In the genomic region with DNA sequence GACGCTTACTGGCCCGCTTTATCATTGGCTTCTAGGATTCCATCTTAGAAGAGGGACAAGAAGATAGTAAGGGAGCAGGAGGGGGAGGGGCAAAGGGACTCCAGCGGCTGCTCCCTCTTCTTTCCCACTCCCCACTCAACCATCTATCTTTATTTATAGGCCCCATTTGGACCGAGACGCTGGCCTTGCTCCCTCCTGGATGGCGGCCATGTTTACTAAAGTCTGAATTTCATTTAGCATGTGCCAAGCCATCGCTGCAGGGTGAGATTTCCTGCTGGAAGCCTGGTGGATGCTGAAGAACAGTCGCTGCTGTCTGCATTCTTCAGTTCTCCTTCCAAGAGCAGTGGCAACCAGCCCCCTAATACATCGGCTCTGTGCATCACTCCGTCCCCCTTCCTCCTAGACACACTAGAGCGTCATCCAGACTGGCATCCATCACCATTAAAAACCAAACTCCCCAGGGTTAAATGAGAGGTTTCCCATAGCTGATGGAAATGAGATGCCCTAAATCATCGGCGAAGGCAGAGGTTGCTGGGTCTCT, we compare ENCODE assay signal across 14 mouse cellular contexts. TPM values are rescaled to one million over a fixed set of nuclear protein-coding genes. Genes with fewer than 3 reads are reported as not detected.
DNase-seq lines count a peak whose midpoint lies in the region; ATAC-seq and TF ChIP-seq lines count a peak whose summit lies in the region.
"Had no signal": no experiment of that assay in that cellular context is flagged by ENCODE, and none has a peak within 500 bp of the region (broad histone marks: within the 10 kb centered on the region; RNA-seq: fewer than 3 reads in every experiment).

No protein-coding gene starts in this region.

- H3K9me3 ChIP-seq in embryonic facial prominence, embryonic 13.5 days = no peaks in the 10 kb centered on the region
- H3K9me3 ChIP-seq in embryonic facial prominence, embryonic 10.5 days = no peaks in the 10 kb centered on the region
- no peaks in the 10 kb centered on the region for H3K9me3 ChIP-seq in limb, embryonic 15.5 days
- H3K9me3 ChIP-seq: heart, embryonic 13.5 days; stomach, embryonic 15.5 days had no signal

- TF ChIP-seq POLR2A in brain, embryonic 14.5 days (IDR thresholded peaks at IDR 0.05; ENCODE audit: borderline replicate concordance, extremely low read depth, insufficient read depth, insufficient read length, poor library complexity, severe bottlenecking) = no peak

- 82% methylated on average over 13 of the region's 13 CpGs for WGBS in embryonic facial prominence, embryonic 13.5 days
- WGBS in embryonic facial prominence, embryonic 10.5 days = 90% methylated on average over 13 of the region's 13 CpGs
- WGBS in limb, embryonic 15.5 days = 60% methylated on average over 13 of the region's 13 CpGs

- no peak overlapping the region for H3K4me2 ChIP-seq in embryonic facial prominence, embryonic 13.5 days
- no peak overlapping the region for H3K4me2 ChIP-seq in limb, embryonic 15.5 days
- H3K4me2 ChIP-seq: heart, embryonic 13.5 days; stomach, embryonic 15.5 days had no signal

- no peak for ATAC-seq in embryonic facial prominence, embryonic 13.5 days (ENCODE audit: insufficient number of reproducible peaks, insufficient read depth, low FRiP score, low TSS enrichment, low read depth)
- ATAC-seq in limb, embryonic 15.5 days (ENCODE audit: insufficient number of reproducible peaks, low FRiP score, low TSS enrichment, low read depth) = no peak
- no peak for ATAC-seq in inflammation-experienced regulatory T-cells, adult 6 months

- no peak for DNase-seq in embryonic facial prominence, embryonic 10.5 days (ENCODE audit: low spot score)
- DNase-seq in left cerebral cortex, postnatal 25 days (ENCODE audit: low spot score in 2 of 2) = peak; percentile 15 to 49
- no peak for DNase-seq in left cerebral cortex, adult 11 months (ENCODE audit: low spot score)
- peak; percentile 94 for DNase-seq in brain, embryonic 14.5 days (ENCODE audit: low read depth)
- DNase-seq in adrenal gland, postnatal 4 days (ENCODE audit: low spot score in 2 of 2) = no peak

- H3K9ac ChIP-seq in embryonic facial prominence, embryonic 13.5 days = no peak overlapping the region
- H3K9ac ChIP-seq in limb, embryonic 15.5 days = no peak overlapping the region
- H3K9ac ChIP-seq: heart, embryonic 13.5 days; stomach, embryonic 15.5 days had no signal

- intact Hi-C loops in left cerebral cortex, postnatal 25 days (cut with DNase I) = no loop called here

- H3K4me3 ChIP-seq in embryonic facial prominence, embryonic 13.5 days = no peak overlapping the region
- H3K4me3 ChIP-seq in embryonic facial prominence, embryonic 10.5 days = no peak overlapping the region
- no peak overlapping the region for H3K4me3 ChIP-seq in limb, embryonic 15.5 days
- H3K4me3 ChIP-seq: erythroblast, embryonic 14.5 days; heart, embryonic 13.5 days; layer of hippocampus, adult 2 months; stomach, embryonic 15.5 days had no signal

- H3K27me3 ChIP-seq in embryonic facial prominence, embryonic 13.5 days = peaks cover 25% of the 10 kb centered on the region
- peaks cover 18% of the 10 kb centered on the region for H3K27me3 ChIP-seq in embryonic facial prominence, embryonic 10.5 days (replicated peaks; ENCODE audit: low read depth, poor library complexity, severe bottlenecking)
- peaks cover 24% of the 10 kb centered on the region for H3K27me3 ChIP-seq in limb, embryonic 15.5 days

- H3K27ac ChIP-seq in embryonic facial prominence, embryonic 13.5 days = peak overlapping the region; percentile 34; the same call in 1 of the 2 replicates
- no peak overlapping the region for H3K27ac ChIP-seq in embryonic facial prominence, embryonic 10.5 days (replicated peaks)
- H3K27ac ChIP-seq in limb, embryonic 15.5 days = peak overlapping the region; percentile 71
- H3K27ac ChIP-seq: heart, embryonic 13.5 days; layer of hippocampus, adult 2 months; macrophage; stomach, embryonic 15.5 days had no signal

- TF ChIP-seq CTCF in brain, embryonic 14.5 days (IDR thresholded peaks at IDR 0.05; ENCODE audit: borderline replicate concordance, extremely low read depth, insufficient read depth, insufficient read length) = no peak

- peaks cover 44% of the 10 kb centered on the region for H3K4me1 ChIP-seq in embryonic facial prominence, embryonic 13.5 days
- H3K4me1 ChIP-seq in embryonic facial prominence, embryonic 10.5 days = peaks cover 54% of the 10 kb centered on the region
- peaks cover 55% of the 10 kb centered on the region for H3K4me1 ChIP-seq in limb, embryonic 15.5 days

- H3K36me3 ChIP-seq in embryonic facial prominence, embryonic 13.5 days = peaks cover 48% of the 10 kb centered on the region
- H3K36me3 ChIP-seq in embryonic facial prominence, embryonic 10.5 days (replicated peaks) = peaks cover 88% of the 10 kb centered on the region
- H3K36me3 ChIP-seq in limb, embryonic 15.5 days = peaks cover 19% of the 10 kb centered on the region
- H3K36me3 ChIP-seq: heart, embryonic 13.5 days; stomach, embryonic 15.5 days had no signal

RNA-seq across cellular contexts. Expression of a gene that starts 7.7 kb away (rescaled TPM):
- 306 and 385 TPM in 2 replicates for polyA plus RNA-seq in embryonic facial prominence, embryonic 13.5 days (2015; fragmentation: Nextera tagmentation; extraction: Ambion mirVana)
- polyA plus RNA-seq in embryonic facial prominence, embryonic 10.5 days (2016; fragmentation: Nextera tagmentation; extraction: Ambion mirVana) = 271 and 282 TPM in 2 replicates
- total RNA-seq in left cerebral cortex, postnatal 25 days (2021) = under 1 TPM; 0.18 to 0.48 TPM
- 60.2 and 78.5 TPM in 2 replicates for polyA plus RNA-seq in brain, embryonic 14.5 days (2012; rRNA removed)
- polyA plus RNA-seq in limb, embryonic 15.5 days (2015; fragmentation: Nextera tagmentation; extraction: Ambion mirVana) = 807 and 885 TPM in 2 replicates
- 1 to 10 TPM; 3.8 TPM for total RNA-seq in adrenal gland, postnatal 4 days (2021)
- polyA plus RNA-seq in inflammation-experienced regulatory T-cells, adult 6 months (2017; shearing (Covaris generic)) = not detected
- total RNA-seq: neutrophil, adult 5-6 weeks had no signal
- polyA plus RNA-seq: erythroblast, embryonic 14.5 days; macrophage had no signal

RNA-seq across cellular contexts. Expression of a gene that starts 32.8 kb away (rescaled TPM):
- polyA plus RNA-seq in embryonic facial prominence, embryonic 13.5 days (2015; fragmentation: Nextera tagmentation; extraction: Ambion mirVana) = 37.8 and 38.7 TPM in 2 replicates
- polyA plus RNA-seq in embryonic facial prominence, embryonic 10.5 days (2016; fragmentation: Nextera tagmentation; extraction: Ambion mirVana) = 36.0 and 38.1 TPM in 2 replicates
- 10 to 100 TPM; 22.9 to 24.2 TPM for total RNA-seq in left cerebral cortex, postnatal 25 days (2021)
- polyA plus RNA-seq in brain, embryonic 14.5 days (2012; rRNA removed) = 57.7 and 79.8 TPM in 2 replicates
- polyA plus RNA-seq in limb, embryonic 15.5 days (2015; fragmentation: Nextera tagmentation; extraction: Ambion mirVana) = 48.8 and 51.3 TPM in 2 replicates
- total RNA-seq in adrenal gland, postnatal 4 days (2021) = 10 to 100 TPM; 69.8 to 70.7 TPM
- 10 to 100 TPM; 18.8 to 32.3 (median 28.5) TPM for polyA plus RNA-seq in inflammation-experienced regulatory T-cells, adult 6 months (2017; shearing (Covaris generic))

Comparison
In these comparisons a context has a peak if more than half of its experiments do, and no peak if none do; other contexts are left out.
1. DNase-seq: peak in left cerebral cortex, postnatal 25 days (2 of 2) and brain, embryonic 14.5 days (single experiment); none in embryonic facial prominence, embryonic 10.5 days (single experiment), left cerebral cortex, adult 11 months (single experiment) and adrenal gland, postnatal 4 days (0 of 2).
2. RNA of a gene that starts 7.7 kb away (polyA plus RNA-seq): 807 to 885 TPM in limb, embryonic 15.5 days, 306 to 385 TPM in embryonic facial prominence, embryonic 13.5 days, 271 to 282 TPM in embryonic facial prominence, embryonic 10.5 days and 60.2 to 78.5 TPM in brain, embryonic 14.5 days; not detected in inflammation-experienced regulatory T-cells, adult 6 months; every median in the first group is over 10 times any median in the second.